Mouse (Mus musculus) forebrain, embryonic 16.5 days (tissue): ENCODE measurements around the gene Spred1. TPM values are rescaled to one million over a fixed set of nuclear protein-coding genes. Genes with fewer than 3 reads are reported as not detected.

Source experiments
- ATAC-seq: fragments of 200-750 bp; cut with Nextera tagmentation; 2 replicates; pipeline ENCODE4 v1.8.0; 2017; ENCODE audit warnings: mild to moderate bottlenecking, moderate library complexity
- H3K27ac ChIP-seq: fragments of 300-500 bp; sonication (generic); 2 replicates; pipeline ENCODE4 v1.5.1; 2014; ENCODE audit warnings: low read length, control low read depth
- H3K27me3 ChIP-seq: fragments of 300-500 bp; sonication (generic); replicated peaks from 2 replicates; pipeline ENCODE4 v1.6.1; 2014; ENCODE audit warnings: low read length; ENCODE audit not compliant: control insufficient read depth, insufficient read depth
- H3K36me3 ChIP-seq: fragments of 300-500 bp; sonication (generic); 2 replicates; pipeline ENCODE4 v1.6.1; 2014; ENCODE audit not compliant: control insufficient read depth, insufficient read depth
- H3K4me1 ChIP-seq: fragments of 300-500 bp; sonication (generic); replicated peaks from 2 replicates; pipeline ENCODE4 v1.6.1; 2014; ENCODE audit warnings: low read length; ENCODE audit not compliant: control insufficient read depth, insufficient read depth
- H3K4me2 ChIP-seq: fragments of 300-500 bp; sonication (generic); 2 replicates; pipeline ENCODE4 v1.6.1; 2014; ENCODE audit warnings: mild to moderate bottlenecking, low read length, control low read depth
- H3K4me3 ChIP-seq: fragments of 300-500 bp; sonication (generic); replicated peaks from 2 replicates; pipeline ENCODE4 v1.5.1; 2014; ENCODE audit warnings: mild to moderate bottlenecking, low read length, control low read depth
- H3K9ac ChIP-seq: fragments of 300-500 bp; sonication (generic); replicated peaks from 2 replicates; pipeline ENCODE4 v1.6.1; 2014; ENCODE audit warnings: low read depth, low read length, control low read depth
- H3K9me3 ChIP-seq: fragments of 300-500 bp; sonication (generic); 2 replicates; pipeline ENCODE4 v1.6.1; 2016; ENCODE audit warnings: low read length; ENCODE audit not compliant: control insufficient read depth
- WGBS: fragments of 180-500 bp; shearing (Covaris S2); extraction: QIAGEN DNeasy Blood & Tissue Kit; methylation state at CpG from one replicate; pipeline ENCODE4 v1.1.7; 2014; 5-methylcytosine and 5-hydroxymethylcytosine counted together
- polyA plus RNA-seq: library from polyadenylated mRNA; unstranded; fragments of >200 nt; fragmentation: Nextera tagmentation; extraction: Ambion mirVana; gene quantifications from 2 replicates; pipeline ENCODE4 v1.2.1, GENCODE M21; 2015

Spred1 gene
- polyA plus RNA-seq, 1 experiment from 2014 or later, result 8.2 TPM

DNA sequence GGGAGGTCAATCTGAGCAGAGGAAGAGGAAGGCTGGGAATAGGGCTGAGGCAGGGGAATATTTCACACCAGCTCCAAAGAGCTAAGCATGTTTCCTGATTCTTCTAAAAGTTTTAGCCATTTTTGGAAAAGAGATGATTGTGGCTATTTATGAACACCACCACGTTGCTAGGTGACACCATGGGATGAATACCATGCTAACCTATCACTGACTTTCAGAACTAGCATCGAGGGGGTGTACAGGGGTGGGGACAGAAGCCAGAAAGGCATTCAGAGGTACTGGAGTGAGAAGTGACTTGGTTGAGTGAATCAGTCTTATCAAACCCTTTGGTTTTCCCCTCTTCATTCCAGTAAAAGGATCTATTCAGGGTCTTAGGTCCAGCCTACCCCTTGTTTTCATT lies 74.0 kb downstream of the Spred1 start:
- H3K27ac ChIP-seq, result no peak overlapping the region
- no peaks in the 10 kb centered on the region for H3K36me3 ChIP-seq
- H3K4me1 ChIP-seq, result no peaks in the 10 kb centered on the region
- no peak overlapping the region for H3K4me2 ChIP-seq
- H3K9ac ChIP-seq, result no peak overlapping the region
- no peaks in the 10 kb centered on the region for H3K27me3 ChIP-seq
- no peak for ATAC-seq
- no peak overlapping the region for H3K4me3 ChIP-seq
- no peaks in the 10 kb centered on the region for H3K9me3 ChIP-seq
- 32% methylated on average over 2 of the region's 2 CpGs for WGBS

DNA sequence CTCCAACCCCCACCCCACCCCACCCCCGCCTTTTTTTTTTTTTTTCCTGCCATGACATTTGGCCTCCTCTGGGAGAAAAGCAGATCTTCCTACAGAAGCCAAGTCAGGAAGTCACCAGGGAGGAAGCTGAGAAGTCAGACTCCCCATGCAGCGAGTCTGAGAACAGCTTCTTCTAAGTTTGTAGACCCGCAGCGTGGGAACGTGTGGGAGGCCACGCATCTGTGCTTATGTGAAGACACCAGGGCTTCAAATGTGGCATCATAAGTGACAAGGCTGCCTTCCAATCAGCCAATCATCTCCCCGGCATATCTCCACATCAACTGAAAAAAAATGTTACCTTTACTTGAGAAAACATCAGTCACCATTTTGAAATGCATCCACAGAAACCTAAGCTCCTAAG lies 74.4 kb downstream of the Spred1 start:
- no peaks in the 10 kb centered on the region for H3K9me3 ChIP-seq
- ATAC-seq, result no peak
- H3K36me3 ChIP-seq, result no peaks in the 10 kb centered on the region
- 62% methylated on average over 7 of the region's 7 CpGs for WGBS
- no peak overlapping the region for H3K27ac ChIP-seq
- no peaks in the 10 kb centered on the region for H3K4me1 ChIP-seq
- H3K4me3 ChIP-seq, result no peak overlapping the region
- H3K27me3 ChIP-seq, result no peaks in the 10 kb centered on the region
- H3K4me2 ChIP-seq, result no peak overlapping the region
- H3K9ac ChIP-seq, result no peak overlapping the region

DNA sequence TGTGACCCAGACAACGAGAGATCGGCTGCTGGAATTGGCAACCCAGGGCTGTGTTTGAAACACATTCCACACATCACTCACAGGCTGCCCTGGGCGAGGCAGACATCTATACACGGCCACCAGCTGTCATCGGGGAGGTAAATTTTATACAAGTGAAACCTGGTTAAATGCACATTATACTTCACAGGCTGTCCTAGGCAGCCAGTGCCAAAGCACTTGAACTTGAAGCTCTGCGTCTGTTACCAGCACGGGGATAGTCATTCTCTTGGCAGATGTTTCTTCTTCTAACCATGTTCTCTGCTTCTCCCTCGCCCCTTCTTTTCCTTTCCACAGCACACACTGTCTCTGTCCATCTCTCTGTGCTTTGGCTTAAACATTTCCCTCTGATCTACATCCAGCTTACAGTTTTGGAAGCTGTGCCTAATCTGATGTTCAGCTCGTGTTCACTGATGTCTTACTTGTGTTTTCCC lies 79.7 kb downstream of the Spred1 start:
- no peak overlapping the region for H3K9ac ChIP-seq
- H3K4me3 ChIP-seq, result no peak overlapping the region
- H3K4me1 ChIP-seq, result 0 out of 2 replicates have a peak, but pooled peaks cover 5% of the 10 kb centered on the region
- 33% methylated on average over 9 of the region's 9 CpGs for WGBS
- H3K27me3 ChIP-seq, result no peaks in the 10 kb centered on the region
- no peak overlapping the region for H3K4me2 ChIP-seq
- H3K9me3 ChIP-seq, result no peaks in the 10 kb centered on the region
- ATAC-seq, result no peak
- no peaks in the 10 kb centered on the region for H3K36me3 ChIP-seq
- H3K27ac ChIP-seq, result no peak overlapping the region

DNA sequence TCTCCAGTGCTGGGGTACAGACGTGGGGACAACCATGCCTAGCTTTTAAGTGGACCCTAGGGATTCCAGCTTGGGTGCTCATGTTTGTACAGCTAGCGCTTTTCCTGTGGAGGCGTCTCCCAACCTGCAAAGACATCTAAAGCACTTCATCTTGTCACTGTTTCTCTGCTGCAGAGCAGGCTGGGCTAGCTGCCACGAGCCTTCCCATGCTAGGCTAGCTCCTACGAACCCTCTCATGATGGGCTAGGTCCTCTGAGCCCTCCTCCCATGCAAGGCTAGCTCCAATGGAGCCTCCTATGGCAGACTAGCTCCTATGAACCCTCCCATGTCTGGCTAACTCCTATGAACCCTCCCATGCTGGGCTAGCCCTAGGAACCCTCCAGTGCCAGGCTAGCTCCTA lies 82.2 kb downstream of the Spred1 start:
- Histone ChIP-seq H3K4me1 (0 out of 2 replicates have a peak, but pooled peaks cover 5% of the 10 kb centered on the region), H3K4me2 (no peak overlapping the region), H3K27ac (no peak overlapping the region), H3K9me3 (no peaks in the 10 kb centered on the region), H3K4me3 (no peak overlapping the region), H3K9ac (no peak overlapping the region), H3K36me3 (no peaks in the 10 kb centered on the region), H3K27me3 (no peaks in the 10 kb centered on the region)
- 79% methylated on average over 5 of the region's 5 CpGs for WGBS
- ATAC-seq, result no peak

DNA sequence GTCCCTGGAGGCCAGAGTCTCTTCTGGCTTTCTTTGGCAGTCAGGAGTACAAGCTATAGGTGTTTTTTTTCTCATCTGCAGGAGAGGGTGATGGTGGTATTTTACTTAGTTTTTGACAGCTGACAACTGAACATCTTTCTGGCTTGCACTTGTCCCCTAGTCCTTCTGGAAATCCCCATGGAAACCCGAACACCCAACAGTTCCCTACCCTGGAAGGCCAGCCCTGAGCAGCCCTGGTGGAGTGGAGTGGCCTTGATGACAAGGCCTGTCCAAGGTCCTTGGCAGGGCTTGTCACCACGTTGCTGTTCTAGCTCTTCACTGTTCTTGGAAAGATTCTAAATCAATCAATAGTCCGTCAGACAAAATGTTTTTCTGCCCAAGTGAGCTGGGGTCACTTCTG lies 83.4 kb downstream of the Spred1 start:
- ATAC-seq, result no peak
- 70% methylated on average over 3 of the region's 3 CpGs for WGBS

DNA sequence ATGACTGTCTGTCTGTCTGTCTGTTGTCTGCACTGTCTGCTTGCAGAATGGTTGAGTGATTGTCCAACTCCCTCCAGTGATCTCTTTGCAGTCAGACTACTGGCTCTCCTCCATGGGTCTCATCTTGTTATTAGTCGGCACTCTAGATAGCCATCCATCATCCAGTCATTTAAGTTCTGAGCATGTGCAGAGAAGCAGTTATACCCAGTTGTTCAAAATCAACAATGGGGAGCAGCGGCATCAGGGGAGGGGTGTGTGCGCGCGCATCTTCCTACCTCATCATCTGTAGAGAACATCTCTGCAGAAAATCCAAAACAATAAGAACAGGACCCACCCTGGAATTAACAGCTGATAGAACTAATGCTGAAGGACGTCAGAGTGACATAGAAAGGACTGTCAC lies 83.9 kb downstream of the Spred1 start:
- Histone ChIP-seq H3K4me1 (0 out of 2 replicates have a peak, but pooled peaks cover 5% of the 10 kb centered on the region), H3K9ac (no peak overlapping the region), H3K4me3 (no peak overlapping the region), H3K36me3 (no peaks in the 10 kb centered on the region), H3K4me2 (no peak overlapping the region), H3K27me3 (no peaks in the 10 kb centered on the region), H3K9me3 (no peaks in the 10 kb centered on the region), H3K27ac (no peak overlapping the region)
- no peak for ATAC-seq
- WGBS, result 89% methylated on average over 6 of the region's 6 CpGs

More for the DNA sequence above, 83.4 kb downstream of the Spred1 start:
- Histone ChIP-seq H3K4me2 (no peak overlapping the region), H3K4me1 (0 out of 2 replicates have a peak, but pooled peaks cover 5% of the 10 kb centered on the region), H3K9me3 (no peaks in the 10 kb centered on the region), H3K27ac (no peak overlapping the region), H3K27me3 (no peaks in the 10 kb centered on the region), H3K9ac (no peak overlapping the region), H3K36me3 (no peaks in the 10 kb centered on the region), H3K4me3 (no peak overlapping the region)

DNA sequence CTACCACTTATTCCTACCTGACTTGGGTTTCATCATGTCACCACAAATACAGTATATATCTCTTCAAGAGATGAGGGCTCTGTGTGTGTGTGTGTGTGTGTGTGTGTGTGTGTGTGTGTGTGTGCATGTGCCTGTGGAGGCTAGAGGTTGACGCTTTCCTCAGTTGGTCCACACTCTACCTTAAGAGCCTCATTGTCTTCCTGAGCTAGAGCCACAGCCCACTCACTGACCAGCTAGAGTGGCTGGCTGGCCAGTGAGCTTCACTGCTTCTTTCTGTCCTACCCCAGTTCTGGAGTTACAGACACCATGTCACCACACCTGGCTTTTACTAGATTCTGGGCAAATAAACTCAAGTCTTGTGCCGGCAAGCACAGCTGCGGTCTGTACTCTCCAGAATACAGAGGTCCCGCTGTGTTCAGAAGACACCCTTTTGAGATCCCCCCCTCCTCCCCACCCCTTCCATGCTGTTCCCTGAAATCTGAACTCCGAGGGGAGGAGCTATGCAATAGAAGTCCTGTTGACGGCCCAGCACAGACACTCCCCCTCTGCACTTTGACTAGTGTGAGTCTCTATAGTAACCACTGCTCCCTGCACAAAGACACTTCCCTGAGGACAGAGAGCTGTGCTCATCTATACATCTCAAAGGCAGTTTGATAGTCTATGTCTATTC lies 89.4 kb downstream of the Spred1 start:
- WGBS, result 8% methylated on average over 6 of the region's 6 CpGs
- H3K9ac ChIP-seq, result no peak overlapping the region

DNA sequence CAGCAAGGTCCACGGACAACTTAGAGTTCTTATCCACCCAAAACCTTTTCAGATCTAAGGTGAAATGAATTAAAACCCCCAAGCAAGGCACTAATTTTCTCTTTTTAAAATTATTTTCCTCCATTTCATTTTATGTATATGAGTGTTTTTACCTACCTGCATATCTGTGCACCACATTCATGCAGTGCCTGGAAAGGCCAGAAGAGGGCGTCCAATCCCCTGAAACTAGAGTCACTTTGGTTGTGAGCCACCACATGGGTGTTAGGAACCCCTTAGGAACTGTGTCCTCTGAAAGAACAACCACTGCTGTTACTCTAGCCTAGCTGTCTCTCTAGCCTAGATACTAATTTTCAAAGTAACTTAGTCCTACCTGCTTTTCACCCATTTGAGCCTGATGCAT lies 95.0 kb downstream of the Spred1 start:
- 60% methylated on average over 2 of the region's 2 CpGs for WGBS
- Histone ChIP-seq H3K4me1 (peaks cover 3% of the 10 kb centered on the region; the same call in 1 of the 2 replicates), H3K9ac (no peak overlapping the region)

More for the DNA sequence above, 89.4 kb downstream of the Spred1 start:
- no peak overlapping the region for H3K4me3 ChIP-seq
- H3K27ac ChIP-seq, result no peak overlapping the region
- no peaks in the 10 kb centered on the region for H3K9me3 ChIP-seq
- peaks cover 6% of the 10 kb centered on the region; the same call in 1 of the 2 replicates for H3K4me1 ChIP-seq
- no peaks in the 10 kb centered on the region for H3K36me3 ChIP-seq
- no peaks in the 10 kb centered on the region for H3K27me3 ChIP-seq
- ATAC-seq, result peak; percentile 98
- peak overlapping the region; percentile 31 for H3K4me2 ChIP-seq

DNA sequence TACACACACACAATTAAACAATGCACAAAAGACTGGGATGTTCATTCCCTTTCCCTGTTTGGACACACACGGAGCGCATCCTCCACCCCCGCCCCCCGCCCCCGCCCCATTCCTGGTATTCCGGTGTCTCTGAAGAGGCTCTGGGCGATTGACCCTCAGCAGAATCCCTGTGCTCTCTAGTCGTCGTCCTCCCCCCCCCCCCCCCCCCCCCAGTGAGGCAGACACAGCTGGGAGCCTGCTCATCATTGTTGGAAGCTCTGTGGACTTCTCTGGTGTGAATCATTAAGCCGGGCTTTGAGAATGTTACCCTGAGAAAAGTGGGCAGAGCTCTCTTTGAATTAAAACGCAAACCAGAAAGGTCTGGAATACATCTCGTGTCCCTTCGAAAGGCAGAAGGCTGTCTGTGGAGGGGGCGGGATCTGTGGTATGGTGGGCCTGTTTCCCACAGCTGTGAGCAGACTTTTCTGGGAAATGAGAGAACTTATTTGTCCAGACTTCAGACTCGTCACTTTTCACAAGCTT lies 96.6 kb downstream of the Spred1 start:
- ATAC-seq, result no peak
- Histone ChIP-seq H3K4me1 (peaks cover 3% of the 10 kb centered on the region; the same call in 1 of the 2 replicates), H3K36me3 (no peaks in the 10 kb centered on the region), H3K9me3 (no peaks in the 10 kb centered on the region), H3K4me2 (no peak overlapping the region), H3K27ac (no peak overlapping the region), H3K4me3 (no peak overlapping the region), H3K9ac (no peak overlapping the region), H3K27me3 (no peaks in the 10 kb centered on the region)
- 9% methylated on average over 15 of the region's 15 CpGs for WGBS

More for the DNA sequence above, 95.0 kb downstream of the Spred1 start:
- ATAC-seq, result no peak
- H3K27ac ChIP-seq, result no peak overlapping the region
- no peaks in the 10 kb centered on the region for H3K27me3 ChIP-seq
- no peak overlapping the region for H3K4me3 ChIP-seq
- no peaks in the 10 kb centered on the region for H3K9me3 ChIP-seq
- no peaks in the 10 kb centered on the region for H3K36me3 ChIP-seq
- H3K4me2 ChIP-seq, result no peak overlapping the region
